Mouse (Mus musculus) heart, postnatal 0 days (tissue): Measurements from ENCODE around the gene Tigit.

Experiments used
- CTCF ChIP-seq: IDR thresholded peaks from 2 replicates; pipeline ENCODE4 v1.5.1; 2016; ENCODE audit warnings: antibody characterized with exemption, control low read depth, low read depth
- EP300 ChIP-seq: IDR thresholded peaks from 2 replicates; pipeline ENCODE4 v1.6.1; 2016; ENCODE audit warnings: antibody characterized with exemption, low read depth

- TF ChIP-seq CTCF (no peak), EP300 (no peak)
Measured at GRCm38 (mm10) chr16:43695852-43696251, 31.9 kb upstream of the Tigit start.
